Mouse (Mus musculus) hindbrain, embryonic 13.5 days (tissue): Measurements from ENCODE around the gene Znhit3. TPM values are rescaled to one million over a fixed set of nuclear protein-coding genes. Genes with fewer than 3 reads are reported as not detected.

Source experiments
- ATAC-seq: fragments of 200-750 bp; cut with Nextera tagmentation; 2 replicates; pipeline ENCODE4 v1.8.0; 2017; ENCODE audit warnings: moderate TSS enrichment; ENCODE audit not compliant: low FRiP score
- H3K27ac ChIP-seq: fragments of 300-500 bp; sonication (generic); 2 replicates; pipeline ENCODE4 v1.5.1; 2015; ENCODE audit warnings: inconsistent platforms, mild to moderate bottlenecking, moderate library complexity
- H3K27me3 ChIP-seq: fragments of 300-500 bp; sonication (generic); 2 replicates; pipeline ENCODE4 v1.6.1; 2015; ENCODE audit warnings: mild to moderate bottlenecking, inconsistent platforms
- H3K36me3 ChIP-seq: fragments of 300-500 bp; sonication (generic); 2 replicates; pipeline ENCODE4 v1.6.1; 2015; ENCODE audit warnings: mild to moderate bottlenecking, inconsistent platforms
- H3K4me1 ChIP-seq: fragments of 300-500 bp; sonication (generic); replicated peaks from 2 replicates; pipeline ENCODE4 v1.6.1; 2015; ENCODE audit warnings: inconsistent platforms
- H3K4me2 ChIP-seq: fragments of 300-500 bp; sonication (generic); 2 replicates; pipeline ENCODE4 v1.6.1; 2015; ENCODE audit warnings: inconsistent platforms, mild to moderate bottlenecking, moderate library complexity
- H3K4me3 ChIP-seq: fragments of 300-500 bp; sonication (generic); 2 replicates; pipeline ENCODE4 v1.5.1; 2015; ENCODE audit warnings: mild to moderate bottlenecking, inconsistent platforms
- H3K9ac ChIP-seq: fragments of 300-500 bp; sonication (generic); 2 replicates; pipeline ENCODE4 v1.6.1; 2015; ENCODE audit warnings: mild to moderate bottlenecking, inconsistent platforms
- H3K9me3 ChIP-seq: fragments of 300-500 bp; sonication (generic); 2 replicates; pipeline ENCODE4 v1.6.1; 2016; ENCODE audit warnings: inconsistent platforms
- WGBS: fragments of 180-500 bp; shearing (Covaris S2); methylation state at CpG from one replicate; pipeline ENCODE4 v1.1.7; 2015; 5-methylcytosine and 5-hydroxymethylcytosine counted together
- polyA plus RNA-seq: library from polyadenylated mRNA; unstranded; fragments of >200 nt; fragmentation: Nextera tagmentation; extraction: Ambion mirVana; gene quantifications from 2 replicates; pipeline ENCODE4 v1.2.1, GENCODE M21; 2015

Gene Znhit3
- polyA plus RNA-seq: 64.0 and 69.1 TPM in 2 replicates

DNA sequence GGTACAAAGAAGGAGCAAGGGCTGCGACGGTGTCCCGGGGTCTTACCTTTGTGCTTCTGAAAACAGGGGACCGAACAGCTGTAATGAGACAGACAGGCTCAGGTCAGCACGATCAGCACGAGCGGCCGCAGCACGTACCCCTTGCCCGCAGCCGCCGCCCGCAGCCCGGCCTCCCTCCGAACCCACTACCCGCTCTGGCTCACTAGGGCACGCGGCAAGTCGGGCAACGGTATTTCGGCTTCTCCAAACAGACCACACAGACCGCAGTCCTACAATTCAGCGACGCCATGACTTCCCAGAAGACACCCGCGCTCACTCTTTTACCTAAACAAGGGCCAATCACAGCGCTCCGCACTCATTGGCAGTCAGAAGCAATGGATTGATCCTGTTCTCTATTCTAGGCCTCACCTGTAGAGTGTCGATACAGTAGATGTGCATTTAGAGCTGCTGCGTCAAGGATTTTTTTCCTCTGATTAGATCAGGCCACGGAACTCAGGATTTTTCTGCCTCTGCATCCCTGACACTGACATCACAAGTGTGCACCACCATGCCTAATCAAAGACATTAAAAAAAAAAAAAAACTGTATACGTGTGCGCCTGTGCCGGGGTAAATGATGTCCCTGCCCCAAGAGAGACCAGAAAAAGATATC is at the start of gene Znhit3:
Znhit3 (minus strand) TSS at position 314 of the 650 bp plus-strand sequence.
- WGBS: 3% methylated on average over 34 of the region's 34 CpGs
- no peaks in the 10 kb centered on the region for H3K9me3 ChIP-seq

DNA sequence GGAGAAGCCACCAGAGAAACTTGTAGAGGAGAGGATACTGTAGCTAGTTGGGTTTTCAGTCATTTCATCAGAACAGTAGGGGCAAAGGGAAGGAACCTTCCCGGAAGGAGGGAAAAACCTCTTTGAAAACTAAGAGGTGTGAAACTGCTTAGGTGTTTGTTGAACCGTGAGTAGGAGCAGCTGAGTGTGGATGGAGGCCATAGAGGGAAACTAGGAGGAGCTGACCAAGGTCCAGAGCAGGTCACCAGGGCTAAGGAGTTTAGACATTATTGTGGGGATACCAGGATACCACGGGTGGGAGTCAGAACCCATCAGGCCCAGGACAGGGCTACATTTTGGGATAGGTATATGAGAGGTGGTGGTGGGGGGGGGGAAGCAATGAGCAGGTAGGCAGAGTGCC is 47.4 kb upstream of the Znhit3 start:
- no peak overlapping the region for H3K4me2 ChIP-seq
- H3K4me1 ChIP-seq: peaks cover 24% of the 10 kb centered on the region
- peaks cover 25% of the 10 kb centered on the region for H3K27me3 ChIP-seq
- no peak overlapping the region for H3K27ac ChIP-seq
- 90% methylated on average over 3 of the region's 3 CpGs for whole genome bisulfite sequencing
- ATAC-seq: no peak
- no peaks in the 10 kb centered on the region for H3K36me3 ChIP-seq
- H3K9ac ChIP-seq: no peak overlapping the region
- H3K4me3 ChIP-seq: no peak overlapping the region
- H3K9me3 ChIP-seq: no peaks in the 10 kb centered on the region

More for the DNA sequence above, at the start of gene Znhit3:
- Histone ChIP-seq H3K4me1 (peaks cover 32% of the 10 kb centered on the region), H3K4me2 (peak within 1 kb of the TSS; percentile 83), H3K4me3 (peak within 1 kb of the TSS; percentile 79), H3K27me3 (no peaks in the 10 kb centered on the region), H3K27ac (peak within 1 kb of the TSS; percentile 49), H3K9ac (peak within 1 kb of the TSS; percentile 85), H3K36me3 (peaks cover 28% of the 10 kb centered on the region)
- ATAC-seq: peak; percentile 90

DNA sequence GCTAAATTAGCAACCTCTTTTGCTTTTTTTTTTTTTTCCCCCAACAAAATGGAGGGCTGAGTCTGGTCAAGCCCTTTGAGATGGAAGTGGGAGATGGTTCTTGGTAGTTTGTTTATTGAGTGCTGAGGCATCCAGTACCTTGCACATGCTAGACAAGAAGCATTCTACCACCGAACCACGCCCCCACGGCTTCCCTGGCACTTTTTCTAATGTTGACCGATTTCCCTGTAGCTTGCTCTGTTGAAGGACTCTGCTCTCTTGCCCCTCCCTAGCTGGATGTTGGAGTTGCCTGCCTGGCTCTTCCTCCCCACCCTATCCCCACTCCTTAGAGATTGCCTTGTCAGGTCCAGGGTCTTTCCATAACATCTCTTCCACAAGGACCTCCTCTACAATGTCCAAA is 46.4 kb upstream of the Znhit3 start:
- Histone ChIP-seq H3K4me1 (peaks cover 28% of the 10 kb centered on the region), H3K9me3 (no peaks in the 10 kb centered on the region), H3K27me3 (peaks cover 36% of the 10 kb centered on the region), H3K9ac (no peak overlapping the region), H3K36me3 (no peaks in the 10 kb centered on the region), H3K27ac (no peak overlapping the region), H3K4me2 (no peak overlapping the region), H3K4me3 (no peak overlapping the region)
- no peak for ATAC-seq
- 93% methylated on average over 4 of the region's 4 CpGs for WGBS

DNA sequence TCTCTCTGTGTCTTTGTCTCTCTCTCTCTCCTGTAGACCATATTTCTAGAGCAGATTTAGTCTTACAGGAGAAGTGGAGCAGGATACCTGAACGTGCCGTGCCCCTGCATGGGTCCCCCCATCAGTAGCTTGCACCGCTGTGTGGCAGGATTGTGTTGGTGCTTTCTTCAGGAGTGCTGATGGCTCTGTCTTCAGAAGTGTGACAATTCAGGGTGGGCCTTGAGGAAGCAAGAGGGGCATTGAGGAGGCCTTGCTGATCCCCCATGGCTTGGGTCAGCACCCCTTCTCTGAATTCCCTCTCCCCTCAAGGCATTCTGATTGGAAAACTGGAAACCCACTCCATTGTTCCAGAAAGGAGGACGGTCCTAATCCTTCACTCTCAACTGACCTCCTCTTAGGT is 45.4 kb upstream of the Znhit3 start:
- Histone ChIP-seq H3K36me3 (no peaks in the 10 kb centered on the region), H3K4me3 (no peak overlapping the region), H3K27me3 (peaks cover 45% of the 10 kb centered on the region), H3K9ac (no peak overlapping the region), H3K4me1 (peaks cover 26% of the 10 kb centered on the region), H3K9me3 (no peaks in the 10 kb centered on the region), H3K27ac (no peak overlapping the region), H3K4me2 (no peak overlapping the region)
- WGBS: 89% methylated on average over 4 of the region's 4 CpGs
- no peak for ATAC-seq

DNA sequence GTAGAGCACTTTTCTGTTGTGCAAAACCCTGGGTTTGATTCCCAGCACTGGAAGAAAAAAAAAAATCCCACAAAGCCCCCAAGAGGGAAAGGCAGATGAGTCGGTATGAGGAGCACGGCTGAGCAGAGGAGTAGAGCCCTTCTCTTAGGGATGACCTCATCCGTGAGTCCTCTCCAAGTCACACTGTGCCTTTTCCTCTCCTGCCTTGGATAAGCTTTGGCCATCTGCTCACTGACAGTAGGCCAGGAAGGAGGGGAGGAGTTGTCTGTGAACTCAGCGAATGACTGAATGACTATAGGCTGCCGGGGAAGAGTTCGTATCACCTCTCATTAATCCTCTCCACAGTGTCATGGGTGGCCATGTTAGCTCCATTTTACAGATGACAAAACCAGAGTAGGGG is 44.6 kb upstream of the Znhit3 start:
- no peaks in the 10 kb centered on the region for H3K9me3 ChIP-seq
- H3K4me1 ChIP-seq: peaks cover 26% of the 10 kb centered on the region
- 77% methylated on average over 6 of the region's 6 CpGs for WGBS
- H3K27me3 ChIP-seq: peaks cover 53% of the 10 kb centered on the region
- no peak overlapping the region for H3K4me2 ChIP-seq
- H3K36me3 ChIP-seq: no peaks in the 10 kb centered on the region
- no peak overlapping the region for H3K9ac ChIP-seq
- no peak overlapping the region for H3K27ac ChIP-seq
- no peak overlapping the region for H3K4me3 ChIP-seq
- no peak for ATAC-seq

DNA sequence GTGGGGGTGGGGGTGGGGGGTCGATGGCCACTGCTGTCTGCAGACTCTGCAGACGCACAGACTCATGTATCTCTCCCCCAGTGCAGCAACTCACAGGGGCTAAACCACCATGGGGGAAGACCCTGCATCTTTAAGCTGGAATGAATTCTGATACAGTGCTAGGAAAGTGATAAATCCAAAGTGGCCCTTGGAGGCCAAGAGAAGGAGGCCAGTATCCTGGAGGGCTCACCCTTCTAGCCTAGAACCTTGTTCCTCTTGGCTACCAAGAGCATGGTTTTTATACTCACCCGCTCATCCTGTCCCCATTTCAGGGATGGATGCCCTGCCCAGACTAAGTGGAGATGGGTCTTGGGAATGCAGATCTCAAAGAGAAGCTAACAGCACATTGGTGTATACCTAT is 44.1 kb upstream of the Znhit3 start:
- 38% methylated on average over 3 of the region's 3 CpGs for WGBS
- H3K9ac ChIP-seq: no peak overlapping the region; the same call in 1 of the 2 replicates

DNA sequence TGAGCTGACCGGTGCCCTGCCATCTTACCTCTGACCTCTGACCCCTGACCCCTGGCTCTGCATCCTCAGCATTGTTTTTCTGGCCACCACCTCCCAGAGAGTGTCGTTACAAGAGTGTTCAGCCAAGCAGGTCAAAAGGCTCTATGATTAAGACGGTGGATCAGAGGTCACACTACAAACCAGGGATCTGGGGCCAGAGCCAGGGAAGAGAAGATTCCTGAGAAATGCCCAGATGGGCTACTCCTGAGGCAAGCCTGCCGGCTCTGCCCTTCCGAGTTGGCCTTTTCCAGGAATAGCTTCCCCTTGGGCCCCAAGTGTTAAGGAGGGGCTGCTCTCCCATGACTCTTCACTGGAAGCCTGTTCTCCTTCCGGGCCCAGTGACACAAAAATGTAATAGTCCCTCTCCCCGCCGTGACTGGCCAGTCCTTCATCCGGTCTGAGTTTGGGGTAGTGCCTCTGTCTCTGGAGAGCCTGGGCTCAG is 43.6 kb upstream of the Znhit3 start:
- H3K4me2 ChIP-seq: no peak overlapping the region
- peaks cover 60% of the 10 kb centered on the region for H3K27me3 ChIP-seq
- no peaks in the 10 kb centered on the region for H3K9me3 ChIP-seq
- H3K9ac ChIP-seq: no peak overlapping the region; the same call in 1 of the 2 replicates
- WGBS: 3% methylated on average over 9 of the region's 9 CpGs
- H3K36me3 ChIP-seq: no peaks in the 10 kb centered on the region
- peaks cover 26% of the 10 kb centered on the region for H3K4me1 ChIP-seq
- H3K4me3 ChIP-seq: no peak overlapping the region
- ATAC-seq: no peak
- no peak overlapping the region for H3K27ac ChIP-seq

More for the DNA sequence above, 44.1 kb upstream of the Znhit3 start:
- Histone ChIP-seq H3K27ac (no peak overlapping the region), H3K27me3 (peaks cover 56% of the 10 kb centered on the region), H3K4me1 (peaks cover 26% of the 10 kb centered on the region), H3K36me3 (no peaks in the 10 kb centered on the region), H3K4me2 (no peak overlapping the region), H3K4me3 (no peak overlapping the region), H3K9me3 (no peaks in the 10 kb centered on the region)
- ATAC-seq: no peak

DNA sequence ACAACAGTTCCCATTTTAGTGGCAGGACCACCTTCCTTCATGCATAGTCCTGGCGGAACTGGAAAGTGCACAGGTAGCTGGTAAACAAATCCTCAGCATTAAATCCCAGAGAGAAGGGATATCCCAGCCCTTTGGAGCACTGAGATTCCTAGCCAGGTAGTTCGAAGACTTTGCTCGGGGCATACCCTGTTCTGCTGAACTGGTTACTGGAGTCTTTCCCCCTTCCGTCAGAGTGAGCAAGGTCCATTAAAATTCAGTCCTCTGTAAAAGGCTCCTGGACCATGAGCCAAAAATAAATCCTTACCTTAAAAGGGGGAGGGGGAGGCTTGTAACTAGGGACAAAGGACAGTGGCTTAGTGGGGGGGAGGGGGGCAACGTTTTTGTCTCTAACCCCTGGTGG is 43.0 kb upstream of the Znhit3 start:
- no peak overlapping the region for H3K4me2 ChIP-seq
- H3K27me3 ChIP-seq: peaks cover 61% of the 10 kb centered on the region
- peaks cover 26% of the 10 kb centered on the region for H3K4me1 ChIP-seq
- no peak overlapping the region for H3K27ac ChIP-seq
- WGBS: 32% methylated on average over 5 of the region's 5 CpGs
- no peak for ATAC-seq
- H3K36me3 ChIP-seq: no peaks in the 10 kb centered on the region
- H3K4me3 ChIP-seq: no peak overlapping the region
- no peaks in the 10 kb centered on the region for H3K9me3 ChIP-seq
- H3K9ac ChIP-seq: no peak overlapping the region

DNA sequence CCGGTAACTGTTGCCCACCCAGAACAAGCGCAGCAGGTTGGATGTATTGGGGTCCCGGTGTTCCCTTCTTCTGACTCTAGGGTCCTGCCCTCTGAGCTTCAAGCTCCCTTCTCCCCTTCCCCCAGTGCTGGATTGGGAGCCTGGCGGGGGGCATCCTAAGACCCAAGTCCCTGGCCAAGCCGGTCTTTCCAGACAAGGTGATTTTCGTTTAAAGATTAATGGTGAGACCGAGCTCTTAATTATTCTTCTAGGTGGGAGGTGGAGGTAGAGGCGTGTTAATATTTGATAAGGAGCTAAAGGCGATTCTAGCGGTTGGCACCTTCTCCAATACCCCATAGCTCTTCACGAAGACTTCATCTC is 42.1 kb upstream of the Znhit3 start:
- Histone ChIP-seq H3K36me3 (no peaks in the 10 kb centered on the region), H3K27ac (no peak overlapping the region), H3K4me2 (peak overlapping the region; percentile 64), H3K4me3 (peak overlapping the region; percentile 39), H3K9ac (no peak overlapping the region), H3K9me3 (no peaks in the 10 kb centered on the region), H3K27me3 (peaks cover 61% of the 10 kb centered on the region), H3K4me1 (peaks cover 26% of the 10 kb centered on the region)
- 3% methylated on average over 11 of the region's 11 CpGs for WGBS
- ATAC-seq: no peak

DNA sequence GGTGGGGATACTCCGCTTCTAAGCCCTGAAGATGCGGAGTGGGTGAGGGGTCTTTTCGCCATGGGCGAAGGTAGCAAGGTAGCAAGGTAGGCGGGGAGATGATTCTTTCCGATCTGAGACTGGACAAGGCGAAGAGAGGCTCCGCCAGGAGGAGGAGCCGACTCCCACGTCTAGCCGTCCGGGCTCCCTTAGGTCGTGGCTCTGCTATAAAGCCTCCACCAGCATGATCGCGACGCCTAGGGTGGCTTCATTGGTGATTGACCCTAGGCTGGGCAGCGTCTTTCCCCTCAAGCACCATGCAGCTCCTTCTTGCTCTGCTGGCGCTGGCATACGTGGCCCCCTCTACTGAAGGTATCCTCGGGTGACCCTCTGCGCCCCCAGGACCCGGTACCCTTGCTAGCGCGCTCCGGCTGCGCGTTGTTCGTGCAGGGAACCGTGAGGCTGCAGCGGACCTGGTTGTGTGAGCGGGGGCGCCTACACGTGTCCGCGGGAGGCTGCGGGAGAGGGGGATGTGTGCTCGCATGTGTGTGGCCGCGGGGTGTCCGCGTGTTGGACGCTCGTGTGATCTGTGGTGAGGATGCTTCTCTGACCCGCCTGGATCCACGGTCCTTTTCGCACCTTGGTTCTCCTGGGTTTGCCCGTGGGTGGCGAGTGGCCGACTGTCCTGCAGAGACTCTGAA is 41.6 kb upstream of the Znhit3 start, which contains the start of gene Car4:
Car4 (plus strand) TSS at position 196 of the 680 bp plus-strand sequence.
- H3K36me3 ChIP-seq: no peaks in the 10 kb centered on the region
- peaks cover 61% of the 10 kb centered on the region for H3K27me3 ChIP-seq
- H3K27ac ChIP-seq: no peak within 1 kb of the TSS
- WGBS: 2% methylated on average over 49 of the region's 49 CpGs
- H3K9me3 ChIP-seq: no peaks in the 10 kb centered on the region
- peak within 1 kb of the TSS; percentile 64 for H3K4me2 ChIP-seq
- peak within 1 kb of the TSS; percentile 62 for H3K9ac ChIP-seq
- peaks cover 26% of the 10 kb centered on the region for H3K4me1 ChIP-seq
- ATAC-seq: no peak; the same call in 1 of the 2 replicates
- H3K4me3 ChIP-seq: peak within 1 kb of the TSS; percentile 39

DNA sequence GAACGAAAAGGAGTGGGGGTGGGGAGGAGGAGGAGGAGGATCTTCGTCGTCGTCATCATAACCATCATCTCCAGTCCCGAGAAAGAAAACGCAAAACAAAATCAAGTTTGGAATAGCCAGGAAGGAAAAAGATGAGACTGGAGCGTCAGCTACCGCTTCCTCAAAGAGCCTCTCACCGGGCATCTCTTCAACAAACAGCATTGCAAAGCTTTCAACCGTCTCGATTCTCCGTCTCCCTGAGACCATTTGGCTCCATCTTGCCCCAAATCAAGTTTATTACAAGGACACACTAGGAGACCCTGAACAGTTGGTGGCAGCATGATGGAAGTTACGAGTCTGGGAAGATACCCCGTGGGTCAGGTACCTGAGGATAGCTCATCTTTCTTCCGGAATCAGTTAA is 41.0 kb upstream of the Znhit3 start:
- Histone ChIP-seq H3K9ac (no peak overlapping the region), H3K27me3 (peaks cover 61% of the 10 kb centered on the region)

DNA sequence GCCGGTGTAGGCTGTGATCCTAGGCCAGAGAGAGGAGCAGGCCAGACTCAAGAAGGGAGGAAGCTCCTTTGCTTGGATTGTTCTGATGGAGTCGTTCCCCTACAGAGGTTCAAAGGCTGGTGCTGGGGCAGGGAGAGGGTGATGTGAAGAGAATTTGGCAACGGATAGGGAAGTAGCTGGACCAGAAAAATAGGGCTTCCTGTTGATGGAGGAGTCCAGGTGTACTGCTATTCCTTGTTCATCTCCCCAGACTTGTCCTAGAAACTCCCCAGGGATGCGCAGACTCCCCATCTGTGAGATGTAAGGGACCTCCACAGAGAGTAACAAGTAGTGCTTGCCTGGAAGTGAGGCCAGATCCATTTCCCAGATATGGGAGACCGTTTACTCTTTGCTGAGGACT is 40.2 kb upstream of the Znhit3 start:
- 36% methylated on average over 5 of the region's 5 CpGs for WGBS

More for the DNA sequence above, 41.0 kb upstream of the Znhit3 start:
- 13% methylated on average over 15 of the region's 15 CpGs for WGBS
- no peak for ATAC-seq
- Histone ChIP-seq H3K4me3 (peak overlapping the region; percentile 39), H3K27ac (no peak overlapping the region), H3K4me1 (peaks cover 26% of the 10 kb centered on the region), H3K9me3 (no peaks in the 10 kb centered on the region), H3K36me3 (no peaks in the 10 kb centered on the region), H3K4me2 (peak overlapping the region; percentile 64)

More for the DNA sequence above, 40.2 kb upstream of the Znhit3 start:
- Histone ChIP-seq H3K4me3 (no peak overlapping the region), H3K9ac (no peak overlapping the region), H3K4me1 (peaks cover 26% of the 10 kb centered on the region), H3K9me3 (no peaks in the 10 kb centered on the region), H3K4me2 (no peak overlapping the region), H3K36me3 (no peaks in the 10 kb centered on the region), H3K27ac (no peak overlapping the region), H3K27me3 (peaks cover 59% of the 10 kb centered on the region)
- ATAC-seq: no peak
